Comparison of ENCODE assay signal across 7 mouse cellular contexts in genomic region chr7:5056651-5057263, GRCm38 (mm10). TPM values are rescaled to one million over a fixed set of nuclear protein-coding genes. Genes with fewer than 3 reads are reported as not detected.
DNase-seq lines count a peak whose midpoint lies in the region; ATAC-seq and TF ChIP-seq lines count a peak whose summit lies in the region.

No protein-coding gene starts in this region.

- H3K4me3 ChIP-seq in lung, embryonic 14.5 days (ENCODE audit: low read depth, low read length) = peak overlapping the region; percentile 50
- H3K4me3 ChIP-seq in embryonic facial prominence, embryonic 10.5 days = peak overlapping the region; percentile 63
- H3K4me3 ChIP-seq in intestine, embryonic 14.5 days (ENCODE audit: low read depth, low read length) = peak overlapping the region; percentile 50
- peak overlapping the region; percentile 16; the same call in 1 of the 2 replicates for H3K4me3 ChIP-seq in liver, embryonic 15.5 days (replicated peaks)
- H3K4me3 ChIP-seq in stomach, embryonic 14.5 days (ENCODE audit: low read depth, low read length) = peak overlapping the region; percentile 49

- H3K27me3 ChIP-seq in lung, embryonic 14.5 days (ENCODE audit: insufficient read depth, low read length) = peaks cover 67% of the 10 kb centered on the region
- H3K27me3 ChIP-seq in embryonic facial prominence, embryonic 10.5 days (replicated peaks; ENCODE audit: low read depth, poor library complexity, severe bottlenecking) = peaks cover 75% of the 10 kb centered on the region
- peaks cover 60% of the 10 kb centered on the region for H3K27me3 ChIP-seq in intestine, embryonic 14.5 days (replicated peaks; ENCODE audit: control insufficient read depth, insufficient read depth, low read length)
- H3K27me3 ChIP-seq in liver, embryonic 15.5 days = peaks cover 80% of the 10 kb centered on the region
- peaks cover 23% of the 10 kb centered on the region for H3K27me3 ChIP-seq in stomach, embryonic 14.5 days (ENCODE audit: control insufficient read depth, insufficient read depth, low read length)

- H3K4me1 ChIP-seq in lung, embryonic 14.5 days (ENCODE audit: insufficient read depth) = peaks cover 22% of the 10 kb centered on the region; the same call in 1 of the 2 replicates
- H3K4me1 ChIP-seq in embryonic facial prominence, embryonic 10.5 days = peaks cover 54% of the 10 kb centered on the region
- peaks cover 37% of the 10 kb centered on the region for H3K4me1 ChIP-seq in intestine, embryonic 14.5 days (replicated peaks; ENCODE audit: control insufficient read depth, insufficient read depth, low read length)
- peaks cover 33% of the 10 kb centered on the region for H3K4me1 ChIP-seq in liver, embryonic 15.5 days (replicated peaks)
- peaks cover 16% of the 10 kb centered on the region for H3K4me1 ChIP-seq in stomach, embryonic 14.5 days (ENCODE audit: control insufficient read depth, insufficient read depth, low read length)

- TF ChIP-seq CTCF in lung, embryonic 14.5 days (IDR thresholded peaks at IDR 0.05; ENCODE audit: low read depth) = no peak

- H3K9me3 ChIP-seq in lung, embryonic 14.5 days (ENCODE audit: low read depth, low read length) = no peaks in the 10 kb centered on the region
- 0 out of 2 replicates have a peak, but pooled peaks cover 3% of the 10 kb centered on the region for H3K9me3 ChIP-seq in embryonic facial prominence, embryonic 10.5 days
- no peaks in the 10 kb centered on the region for H3K9me3 ChIP-seq in intestine, embryonic 14.5 days (ENCODE audit: control insufficient read depth, low read length)
- H3K9me3 ChIP-seq in liver, embryonic 15.5 days (replicated peaks) = no peaks in the 10 kb centered on the region
- no peaks in the 10 kb centered on the region for H3K9me3 ChIP-seq in stomach, embryonic 14.5 days (ENCODE audit: control insufficient read depth, low read depth, low read length)

- peak; percentile 32 for DNase-seq in lung, embryonic 14.5 days
- no peak for DNase-seq in lung, postnatal 10 days
- peak; percentile 64 for DNase-seq in embryonic facial prominence, embryonic 10.5 days (ENCODE audit: low spot score)
- peak; percentile 67 for DNase-seq in intestine, embryonic 14.5 days (ENCODE audit: low spot score)
- DNase-seq in gastrocnemius, adult 18-20 months (ENCODE audit: low spot score) = no peak

- H3K9ac ChIP-seq in lung, embryonic 14.5 days = peak overlapping the region; percentile 57
- H3K9ac ChIP-seq in intestine, embryonic 14.5 days (ENCODE audit: low read length) = peak overlapping the region; percentile 68
- H3K9ac ChIP-seq in liver, embryonic 15.5 days = no peak overlapping the region
- H3K9ac ChIP-seq in stomach, embryonic 14.5 days (replicated peaks; ENCODE audit: low read depth, low read length) = peak overlapping the region; percentile 64

- 1% methylated on average over 55 of the region's 55 CpGs for WGBS in lung, embryonic 14.5 days
- 2% methylated on average over 55 of the region's 55 CpGs for WGBS in embryonic facial prominence, embryonic 10.5 days
- WGBS in intestine, embryonic 14.5 days = 2% methylated on average over 54 of the region's 55 CpGs
- WGBS in liver, embryonic 15.5 days (ENCODE audit: insufficient replicate concordance) = 4% methylated on average over 55 of the region's 55 CpGs
- WGBS in stomach, embryonic 14.5 days = under 1% methylated on average over 55 of the region's 55 CpGs

- H3K27ac ChIP-seq in lung, embryonic 14.5 days (ENCODE audit: low read depth) = no peak overlapping the region
- H3K27ac ChIP-seq in embryonic facial prominence, embryonic 10.5 days (replicated peaks) = peak overlapping the region; percentile 74
- H3K27ac ChIP-seq in intestine, embryonic 14.5 days (ENCODE audit: low read depth) = no peak overlapping the region
- no peak overlapping the region for H3K27ac ChIP-seq in liver, embryonic 15.5 days (replicated peaks)
- H3K27ac ChIP-seq in stomach, embryonic 14.5 days (ENCODE audit: low read length) = no peak overlapping the region; the same call in 1 of the 2 replicates

- no peak for ATAC-seq in lung, embryonic 14.5 days (ENCODE audit: insufficient read depth)
- ATAC-seq in intestine, embryonic 14.5 days (replicated peaks; ENCODE audit: low FRiP score, low TSS enrichment, low read depth) = no peak
- no peak for ATAC-seq in liver, embryonic 15.5 days (ENCODE audit: insufficient read depth)
- no peak for ATAC-seq in stomach, embryonic 14.5 days (ENCODE audit: insufficient number of reproducible peaks, insufficient read depth, low FRiP score, low read depth)

- H3K36me3 ChIP-seq in lung, embryonic 14.5 days (ENCODE audit: insufficient read depth) = no peaks in the 10 kb centered on the region
- H3K36me3 ChIP-seq in embryonic facial prominence, embryonic 10.5 days (replicated peaks) = no peaks in the 10 kb centered on the region
- no peaks in the 10 kb centered on the region for H3K36me3 ChIP-seq in intestine, embryonic 14.5 days (ENCODE audit: control insufficient read depth, insufficient read depth, low read length)
- H3K36me3 ChIP-seq in liver, embryonic 15.5 days (replicated peaks) = no peaks in the 10 kb centered on the region
- H3K36me3 ChIP-seq in stomach, embryonic 14.5 days (ENCODE audit: control insufficient read depth, insufficient read depth, low read length) = no peaks in the 10 kb centered on the region

- H3K4me2 ChIP-seq in lung, embryonic 14.5 days = peak overlapping the region; percentile 74
- H3K4me2 ChIP-seq in intestine, embryonic 14.5 days (ENCODE audit: low read length) = peak overlapping the region; percentile 71
- peak overlapping the region; percentile 52 for H3K4me2 ChIP-seq in liver, embryonic 15.5 days
- H3K4me2 ChIP-seq in stomach, embryonic 14.5 days (replicated peaks; ENCODE audit: low read depth, low read length) = peak overlapping the region; percentile 60

RNA-seq across cellular contexts. Expression of gene U2af2, which starts 5.2 kb away (rescaled TPM):
- 145 and 162 TPM in 2 replicates for polyA plus RNA-seq in lung, embryonic 14.5 days (2014; fragmentation: Nextera tagmentation; extraction: Ambion mirVana)
- polyA plus RNA-seq in embryonic facial prominence, embryonic 10.5 days (2016; fragmentation: Nextera tagmentation; extraction: Ambion mirVana) = 182 and 189 TPM in 2 replicates
- polyA plus RNA-seq in intestine, embryonic 14.5 days (2014; fragmentation: Nextera tagmentation; extraction: Ambion mirVana) = 129 and 133 TPM in 2 replicates
- 59.4 and 60.8 TPM in 2 replicates for polyA plus RNA-seq in liver, embryonic 15.5 days (2015; fragmentation: Nextera tagmentation; extraction: Ambion mirVana)
- polyA plus RNA-seq in stomach, embryonic 14.5 days (2014; fragmentation: Nextera tagmentation; extraction: Ambion mirVana) = 106 and 119 TPM in 2 replicates
- 10 to 100 TPM; 39.0 to 49.6 TPM for total RNA-seq in gastrocnemius, adult 18-20 months (2021)

RNA-seq across cellular contexts. Expression of gene Zfp580, which starts 5.4 kb away (rescaled TPM):
- polyA plus RNA-seq in lung, embryonic 14.5 days (2014; fragmentation: Nextera tagmentation; extraction: Ambion mirVana) = 44.5 and 45.1 TPM in 2 replicates
- polyA plus RNA-seq in embryonic facial prominence, embryonic 10.5 days (2016; fragmentation: Nextera tagmentation; extraction: Ambion mirVana) = 29.8 and 33.9 TPM in 2 replicates
- polyA plus RNA-seq in intestine, embryonic 14.5 days (2014; fragmentation: Nextera tagmentation; extraction: Ambion mirVana) = 38.3 and 40.1 TPM in 2 replicates
- polyA plus RNA-seq in liver, embryonic 15.5 days (2015; fragmentation: Nextera tagmentation; extraction: Ambion mirVana) = 1.7 and 2.0 TPM in 2 replicates
- 35.7 and 44.1 TPM in 2 replicates for polyA plus RNA-seq in stomach, embryonic 14.5 days (2014; fragmentation: Nextera tagmentation; extraction: Ambion mirVana)
- 1 to 10 TPM; 2.4 to 3.7 TPM for total RNA-seq in gastrocnemius, adult 18-20 months (2021)

RNA-seq across cellular contexts. Expression of gene Zfp784, which starts 18.5 kb away (rescaled TPM):
- polyA plus RNA-seq in lung, embryonic 14.5 days (2014; fragmentation: Nextera tagmentation; extraction: Ambion mirVana) = 4.2 and 4.6 TPM in 2 replicates
- 2.7 and 2.8 TPM in 2 replicates for polyA plus RNA-seq in embryonic facial prominence, embryonic 10.5 days (2016; fragmentation: Nextera tagmentation; extraction: Ambion mirVana)
- polyA plus RNA-seq in intestine, embryonic 14.5 days (2014; fragmentation: Nextera tagmentation; extraction: Ambion mirVana) = 4.8 and 6.3 TPM in 2 replicates
- polyA plus RNA-seq in liver, embryonic 15.5 days (2015; fragmentation: Nextera tagmentation; extraction: Ambion mirVana) = 1.2 and 1.4 TPM in 2 replicates
- 4.6 and 6.2 TPM in 2 replicates for polyA plus RNA-seq in stomach, embryonic 14.5 days (2014; fragmentation: Nextera tagmentation; extraction: Ambion mirVana)
- 1 to 10 TPM; 2.7 to 2.8 TPM for total RNA-seq in gastrocnemius, adult 18-20 months (2021)

RNA-seq across cellular contexts. Expression of gene 4632433K11Rik, which starts 22.8 kb away (rescaled TPM):
- not detected in 2 replicates for polyA plus RNA-seq in lung, embryonic 14.5 days (2014; fragmentation: Nextera tagmentation; extraction: Ambion mirVana)
- polyA plus RNA-seq in embryonic facial prominence, embryonic 10.5 days (2016; fragmentation: Nextera tagmentation; extraction: Ambion mirVana) = not detected in 2 replicates
- not detected in 2 replicates for polyA plus RNA-seq in intestine, embryonic 14.5 days (2014; fragmentation: Nextera tagmentation; extraction: Ambion mirVana)
- not detected in 2 replicates for polyA plus RNA-seq in liver, embryonic 15.5 days (2015; fragmentation: Nextera tagmentation; extraction: Ambion mirVana)
- polyA plus RNA-seq in stomach, embryonic 14.5 days (2014; fragmentation: Nextera tagmentation; extraction: Ambion mirVana) = not detected in 2 replicates
- total RNA-seq in gastrocnemius, adult 18-20 months (2021) = not detected

RNA-seq across cellular contexts. Expression of gene Epn1, which starts 23.3 kb away (rescaled TPM):
- polyA plus RNA-seq in lung, embryonic 14.5 days (2014; fragmentation: Nextera tagmentation; extraction: Ambion mirVana) = 76.0 and 77.9 TPM in 2 replicates
- 56.7 and 58.8 TPM in 2 replicates for polyA plus RNA-seq in embryonic facial prominence, embryonic 10.5 days (2016; fragmentation: Nextera tagmentation; extraction: Ambion mirVana)
- 57.8 and 65.1 TPM in 2 replicates for polyA plus RNA-seq in intestine, embryonic 14.5 days (2014; fragmentation: Nextera tagmentation; extraction: Ambion mirVana)
- 49.2 and 54.5 TPM in 2 replicates for polyA plus RNA-seq in liver, embryonic 15.5 days (2015; fragmentation: Nextera tagmentation; extraction: Ambion mirVana)
- polyA plus RNA-seq in stomach, embryonic 14.5 days (2014; fragmentation: Nextera tagmentation; extraction: Ambion mirVana) = 63.2 and 63.4 TPM in 2 replicates
- total RNA-seq in gastrocnemius, adult 18-20 months (2021) = 100 to 1,000 TPM; 161 to 183 TPM

Comparison
In these comparisons a context has a peak if more than half of its experiments do, and no peak if none do; other contexts are left out.
1. DNase-seq: peak in lung, embryonic 14.5 days (single experiment), embryonic facial prominence, embryonic 10.5 days (single experiment) and intestine, embryonic 14.5 days (single experiment); none in lung, postnatal 10 days (single experiment) and gastrocnemius, adult 18-20 months (single experiment).
2. RNA of gene Zfp580, which starts 5.4 kb away (polyA plus RNA-seq): 44.5 to 45.1 TPM in lung, embryonic 14.5 days, 35.7 to 44.1 TPM in stomach, embryonic 14.5 days, 38.3 to 40.1 TPM in intestine, embryonic 14.5 days and 29.8 to 33.9 TPM in embryonic facial prominence, embryonic 10.5 days; 1.7 to 2.0 TPM in liver, embryonic 15.5 days; every median in the first group is over 10 times any median in the second.
3. Peak in every context shown above with its lines, with median percentiles within 50 percentile points of each other: H3K4me2 ChIP-seq and H3K4me3 ChIP-seq.